In the genomic region with DNA sequence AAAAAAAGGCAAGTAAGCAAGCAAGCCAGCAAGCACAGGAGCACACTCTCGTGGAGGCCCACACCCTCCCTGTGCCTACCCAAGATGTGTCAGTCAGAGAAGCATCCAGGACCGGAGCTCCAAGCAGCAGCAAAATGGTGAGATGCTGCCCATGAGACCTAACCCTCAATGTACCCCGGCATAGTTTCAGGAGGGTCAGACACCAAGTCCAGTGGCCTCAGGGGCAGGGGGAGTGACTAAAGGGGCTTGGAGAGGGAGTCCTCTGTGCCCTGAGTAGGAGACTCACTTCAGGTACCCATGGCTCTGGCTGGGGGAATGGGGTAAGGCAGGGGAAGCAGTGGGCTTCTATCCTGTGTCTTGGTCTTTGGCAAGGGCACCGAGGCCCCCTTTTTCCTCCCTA, we compare ENCODE assay signal across 6 mouse cellular contexts.
A peak's percentile ranks its signal among the peaks of the same experiment; 100 is the strongest.
DNase-seq lines count a peak whose midpoint lies in the region; ATAC-seq and TF ChIP-seq lines count a peak whose summit lies in the region.
"Not testable (repeated sequence)": the region's sequence is repeated elsewhere in the genome, so short reads cannot be mapped to it uniquely, and the experiment has no call there.

No protein-coding gene starts in this region.

- DNase-seq in G1E (ENCODE audit: low spot score) = not testable (repeated sequence)
- DNase-seq in cerebellum, adult 9-11 months = peak; percentile 73
- DNase-seq in heart, adult 11 months = peak; percentile 95
- peak; percentile 2 for DNase-seq in limb, embryonic 14.5 days (ENCODE audit: low spot score)
- DNase-seq in thymus, postnatal 14 days = peak; percentile 18

- WGBS in limb, embryonic 14.5 days = 94% methylated on average over 2 of the region's 4 CpGs

- H3K9me3 ChIP-seq in G1E (replicated peaks) = not testable (repeated sequence)
- H3K9me3 ChIP-seq in limb, embryonic 14.5 days (ENCODE audit: control insufficient read depth, low read length) = peaks cover 16% of the 10 kb centered on the region; the same call in 1 of the 2 replicates

- ATAC-seq in G1E (ENCODE audit: extremely low read depth, insufficient number of reproducible peaks, low FRiP score, poor library complexity, severe bottlenecking) = peak; percentile 3; the same call in 1 of the 2 replicates
- ATAC-seq in limb, embryonic 14.5 days (ENCODE audit: low FRiP score, low read depth) = not testable (repeated sequence)
- ATAC-seq in monocyte, adult 5-6 weeks (replicated peaks; ENCODE audit: insufficient number of reproducible peaks, low FRiP score, low TSS enrichment, poor library complexity, severe bottlenecking) = peak; percentile 4; the same call in 1 of the 2 replicates

- H3K4me2 ChIP-seq in limb, embryonic 14.5 days (replicated peaks; ENCODE audit: low read depth, low read length, severe bottlenecking) = not testable (repeated sequence)

- not testable (repeated sequence) for H3K36me3 ChIP-seq in G1E (replicated peaks); limb, embryonic 14.5 days (ENCODE audit: control insufficient read depth, insufficient read depth, low read length)

- H3K4me3 ChIP-seq in G1E (ENCODE audit: low read depth, low read length); limb, embryonic 14.5 days (replicated peaks; ENCODE audit: low read length): not testable (repeated sequence)

- TF ChIP-seq CTCF in G1E (IDR thresholded peaks at IDR 0.05; ENCODE audit: low read depth, low read length) = not testable (repeated sequence)

- H3K27ac ChIP-seq in limb, embryonic 14.5 days (replicated peaks; ENCODE audit: low read depth, low read length) = not testable (repeated sequence)

- not testable (repeated sequence) for TF ChIP-seq POLR2A in limb, embryonic 14.5 days (IDR thresholded peaks at IDR 0.05; ENCODE audit: borderline replicate concordance, extremely low read depth, insufficient read depth, insufficient read length)

- not testable (repeated sequence) for H3K27me3 ChIP-seq in G1E (ENCODE audit: insufficient read depth, low read length); limb, embryonic 14.5 days (ENCODE audit: control insufficient read depth, insufficient read depth, low read length)

- H3K4me1 ChIP-seq in G1E (ENCODE audit: insufficient read depth, low read depth, low read length); limb, embryonic 14.5 days (ENCODE audit: control insufficient read depth, insufficient read depth, low read length): not testable (repeated sequence)

- not testable (repeated sequence) for H3K9ac ChIP-seq in limb, embryonic 14.5 days (ENCODE audit: low read depth, low read length, severe bottlenecking)
